Mouse (Mus musculus) forebrain, embryonic 11.5 days (tissue): ENCODE results near the gene Actr8. TPM values are rescaled to one million over a fixed set of nuclear protein-coding genes. Genes with fewer than 3 reads are reported as not detected.

ENCODE experiments used
- ATAC-seq: fragments of 200-750 bp; cut with Nextera tagmentation; replicated peaks from 2 replicates; pipeline ENCODE4 v1.8.0; 2017; ENCODE audit warnings: moderate TSS enrichment; ENCODE audit not compliant: low FRiP score
- DNase-seq: peaks from one replicate; pipeline ENCODE4 v3.0.0-alpha.2; 2017; ENCODE audit warnings: low spot score
- H3K27ac ChIP-seq: fragments of 300-500 bp; sonication (generic); 2 replicates; pipeline ENCODE4 v1.5.1; 2014; ENCODE audit warnings: low read depth, low read length
- H3K27me3 ChIP-seq: fragments of 300-500 bp; sonication (generic); 2 replicates; pipeline ENCODE4 v1.6.1; 2014; ENCODE audit warnings: mild to moderate bottlenecking, low read length, mixed read lengths; ENCODE audit not compliant: control insufficient read depth, insufficient read depth
- H3K36me3 ChIP-seq: fragments of 300-500 bp; sonication (generic); 2 replicates; pipeline ENCODE4 v1.6.1; 2014; ENCODE audit warnings: mild to moderate bottlenecking, low read length, moderate library complexity, mixed read lengths; ENCODE audit not compliant: control insufficient read depth, insufficient read depth
- H3K4me1 ChIP-seq: fragments of 300-500 bp; sonication (generic); replicated peaks from 2 replicates; pipeline ENCODE4 v1.6.1; 2014; ENCODE audit warnings: low read length, mixed read lengths; ENCODE audit not compliant: control insufficient read depth, insufficient read depth
- H3K4me2 ChIP-seq: fragments of 300-500 bp; sonication (generic); 2 replicates; pipeline ENCODE4 v1.6.1; 2014; ENCODE audit warnings: low read depth, mild to moderate bottlenecking, low read length, moderate library complexity, mixed read lengths; ENCODE audit not compliant: severe bottlenecking
- H3K4me3 ChIP-seq: fragments of 300-500 bp; sonication (generic); 2 replicates; pipeline ENCODE4 v1.5.1; 2014; ENCODE audit warnings: low read depth, low read length
- H3K9ac ChIP-seq: fragments of 300-500 bp; sonication (generic); 2 replicates; pipeline ENCODE4 v1.6.1; 2014; ENCODE audit warnings: low read length
- H3K9me3 ChIP-seq: fragments of 300-500 bp; sonication (generic); 2 replicates; pipeline ENCODE4 v1.6.1; 2016; ENCODE audit warnings: low read length, mixed read lengths; ENCODE audit not compliant: control insufficient read depth
- WGBS: fragments of 180-500 bp; shearing (Covaris S2); extraction: QIAGEN DNeasy Blood & Tissue Kit; methylation state at CpG from one replicate; pipeline ENCODE4 v1.1.7; 2014; 5-methylcytosine and 5-hydroxymethylcytosine counted together
- polyA plus RNA-seq: library from polyadenylated mRNA; unstranded; fragments of >200 nt; fragmentation: Nextera tagmentation; extraction: Ambion mirVana; gene quantifications from 2 replicates; pipeline ENCODE4 v1.2.1, GENCODE M21; 2014

Actr8 gene
- polyA plus RNA-seq, 1 experiment from 2014 or later: 81.2 TPM

GRCm38 (mm10) chr14:30041836-30042235 is 63.7 kb downstream of the Actr8 start:
- Histone ChIP-seq H3K4me3 (no peak overlapping the region), H3K27me3 (no peaks in the 10 kb centered on the region), H3K4me2 (no peak overlapping the region), H3K9ac (no peak overlapping the region), H3K36me3 (no peaks in the 10 kb centered on the region), H3K9me3 (no peaks in the 10 kb centered on the region), H3K4me1 (no peaks in the 10 kb centered on the region), H3K27ac (no peak overlapping the region)
- DNase-seq (no peak), ATAC-seq (no peak)
- WGBS: 87% methylated on average over 9 of the region's 9 CpGs

DNA sequence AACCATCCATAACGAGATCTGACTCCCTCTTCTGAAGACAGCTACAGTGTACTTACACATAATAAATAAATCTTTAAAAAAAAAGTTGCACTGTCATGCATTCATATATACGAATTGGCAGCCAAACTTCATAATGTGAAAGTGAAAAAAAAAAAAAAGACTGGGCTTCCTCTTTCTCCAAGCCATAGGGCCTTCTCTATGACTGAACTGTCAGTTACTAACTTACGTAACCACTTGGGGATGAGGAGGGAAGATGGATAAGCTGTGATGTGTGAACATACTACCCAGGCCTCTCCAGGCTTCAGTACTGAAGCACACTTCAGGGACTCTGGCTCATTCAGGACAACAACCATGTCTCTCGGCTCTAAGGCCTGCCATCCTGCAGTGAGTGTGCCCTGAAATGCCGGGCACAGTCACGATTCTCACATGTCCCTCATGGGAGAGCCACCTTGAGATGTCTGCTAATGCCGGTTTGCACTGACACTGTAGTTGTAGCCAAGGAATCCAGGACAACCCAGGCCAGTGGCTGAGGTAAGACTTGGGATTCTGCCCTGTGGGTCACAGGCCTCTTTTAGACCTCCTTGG is 65.3 kb downstream of the Actr8 start:
- DNase-seq (no peak), ATAC-seq (no peak)
- 92% methylated on average over 7 of the region's 7 CpGs for WGBS
- no peak overlapping the region for H3K27ac ChIP-seq
- H3K4me3 ChIP-seq: no peak overlapping the region
- no peaks in the 10 kb centered on the region for H3K27me3 ChIP-seq
- H3K4me2 ChIP-seq: no peak overlapping the region
- H3K4me1 ChIP-seq: no peaks in the 10 kb centered on the region
- no peak overlapping the region for H3K9ac ChIP-seq
- no peaks in the 10 kb centered on the region for H3K9me3 ChIP-seq
- H3K36me3 ChIP-seq: no peaks in the 10 kb centered on the region

DNA sequence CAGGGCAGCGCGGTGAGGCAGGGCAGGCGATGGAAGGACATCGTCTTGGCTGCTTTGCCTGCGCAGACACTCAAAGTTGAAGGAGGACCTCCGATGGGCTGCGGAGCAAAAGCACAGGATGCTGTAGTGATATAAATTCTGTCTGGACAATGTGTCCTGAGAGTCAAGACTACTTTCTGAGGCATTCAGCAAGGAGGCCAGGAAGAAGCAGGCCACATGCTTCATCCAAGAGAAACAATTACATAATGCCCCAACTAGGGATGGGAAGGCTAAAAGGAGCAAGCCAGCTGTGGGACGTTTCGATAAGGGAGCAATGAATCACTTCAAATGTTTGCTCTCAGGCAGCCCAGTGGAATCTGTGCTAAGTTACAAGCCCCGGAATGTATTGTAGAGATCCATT is 67.1 kb downstream of the Actr8 start:
- H3K27me3 ChIP-seq: no peaks in the 10 kb centered on the region
- H3K9ac ChIP-seq: no peak overlapping the region
- 92% methylated on average over 10 of the region's 10 CpGs for WGBS
- H3K36me3 ChIP-seq: no peaks in the 10 kb centered on the region
- ATAC-seq (no peak), DNase-seq (no peak)
- H3K9me3 ChIP-seq: no peaks in the 10 kb centered on the region
- no peaks in the 10 kb centered on the region for H3K4me1 ChIP-seq
- no peak overlapping the region for H3K4me3 ChIP-seq
- no peak overlapping the region for H3K4me2 ChIP-seq
- H3K27ac ChIP-seq: no peak overlapping the region

DNA sequence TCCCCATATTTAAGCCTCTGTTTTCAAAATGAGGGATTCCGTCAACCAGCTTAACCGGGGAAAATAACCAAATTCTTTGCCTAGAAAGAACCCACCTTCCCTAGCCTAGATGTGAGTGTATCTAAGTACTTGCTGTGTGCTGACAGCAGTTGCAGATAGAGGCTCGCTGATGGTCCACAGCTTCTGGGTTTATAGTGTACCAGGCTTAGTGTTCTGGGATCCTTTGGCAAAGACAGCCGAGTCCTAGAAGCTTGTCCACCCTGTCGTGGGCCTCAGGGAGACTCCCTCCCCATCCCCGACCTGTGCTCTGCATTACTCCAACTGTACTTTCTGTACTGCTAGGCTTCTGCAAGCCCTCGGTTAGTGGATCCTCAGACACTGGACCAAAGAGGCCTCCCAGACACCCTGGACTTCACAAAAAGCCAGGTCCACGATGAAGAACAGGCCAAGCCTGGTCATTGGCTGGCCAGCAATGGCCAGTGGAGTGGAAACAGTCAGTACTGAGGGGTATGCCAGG is 67.6 kb downstream of the Actr8 start:
- no peak overlapping the region for H3K9ac ChIP-seq
- H3K27me3 ChIP-seq: no peaks in the 10 kb centered on the region
- H3K4me1 ChIP-seq: no peaks in the 10 kb centered on the region
- H3K4me3 ChIP-seq: no peak overlapping the region
- DNase-seq (no peak), ATAC-seq (no peak)
- H3K4me2 ChIP-seq: no peak overlapping the region
- H3K27ac ChIP-seq: no peak overlapping the region
- no peaks in the 10 kb centered on the region for H3K36me3 ChIP-seq
- H3K9me3 ChIP-seq: no peaks in the 10 kb centered on the region
- WGBS: 87% methylated on average over 8 of the region's 8 CpGs

DNA sequence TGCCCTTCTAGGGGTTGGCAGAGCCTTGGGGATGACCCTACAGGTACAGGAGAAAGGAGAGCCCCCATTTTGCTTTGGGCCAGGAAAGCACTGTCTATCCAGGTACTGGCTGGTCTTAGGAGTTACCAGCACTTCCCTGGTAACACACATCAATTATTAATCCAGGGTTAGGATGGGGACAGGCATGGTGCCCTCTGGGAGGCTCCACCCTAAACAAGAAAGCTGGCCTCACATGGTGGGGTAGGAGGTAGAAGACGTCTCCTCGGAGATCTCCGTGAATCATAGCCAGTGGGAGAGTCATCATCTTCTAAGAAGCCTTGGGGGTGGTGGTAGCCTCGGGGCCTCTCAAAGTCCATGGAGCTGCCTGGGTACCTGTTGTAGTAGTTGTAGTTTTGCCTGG is 68.8 kb downstream of the Actr8 start:
- DNase-seq (no peak), ATAC-seq (no peak)
- Histone ChIP-seq H3K27me3 (no peaks in the 10 kb centered on the region), H3K4me3 (no peak overlapping the region), H3K36me3 (no peaks in the 10 kb centered on the region), H3K9me3 (no peaks in the 10 kb centered on the region), H3K4me1 (no peaks in the 10 kb centered on the region), H3K27ac (no peak overlapping the region), H3K4me2 (no peak overlapping the region), H3K9ac (no peak overlapping the region)
- WGBS: 92% methylated on average over 4 of the region's 4 CpGs

DNA sequence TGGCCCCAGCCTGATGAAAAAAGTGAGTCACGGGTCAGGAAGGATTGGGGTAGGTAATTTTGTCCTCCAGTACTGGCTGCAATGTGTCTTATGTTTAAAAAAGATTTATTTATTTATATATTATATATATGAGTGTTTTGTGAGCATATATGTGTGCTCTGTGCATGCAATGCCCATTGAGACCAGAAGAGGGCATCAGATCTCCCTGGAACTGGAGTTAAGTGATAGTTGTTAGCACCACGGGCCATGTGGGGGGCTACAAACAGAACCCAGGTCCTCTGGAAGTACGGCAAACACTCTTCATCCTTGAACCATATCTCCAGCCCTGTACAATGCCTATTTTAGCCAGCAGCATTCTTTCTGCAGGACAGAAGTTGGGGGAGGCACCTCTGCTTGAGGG is 69.9 kb downstream of the Actr8 start:
- H3K4me1 ChIP-seq: no peaks in the 10 kb centered on the region
- no peaks in the 10 kb centered on the region for H3K36me3 ChIP-seq
- no peak for ATAC-seq
- no peak overlapping the region for H3K4me3 ChIP-seq
- H3K27me3 ChIP-seq: no peaks in the 10 kb centered on the region
- no peaks in the 10 kb centered on the region for H3K9me3 ChIP-seq
- H3K9ac ChIP-seq: no peak overlapping the region
- 79% methylated on average over 3 of the region's 3 CpGs for WGBS
- H3K4me2 ChIP-seq: no peak overlapping the region
- DNase-seq: no peak
- H3K27ac ChIP-seq: no peak overlapping the region

GRCm38 (mm10) chr14:30050280-30050679 is 72.1 kb downstream of the Actr8 start:
- ATAC-seq (no peak), DNase-seq (no peak)
- WGBS: 87% methylated on average over 8 of the region's 8 CpGs
- no peak overlapping the region for H3K4me2 ChIP-seq
- H3K27ac ChIP-seq: no peak overlapping the region
- H3K9ac ChIP-seq: no peak overlapping the region
- H3K9me3 ChIP-seq: no peaks in the 10 kb centered on the region
- H3K4me3 ChIP-seq: no peak overlapping the region
- no peaks in the 10 kb centered on the region for H3K36me3 ChIP-seq
- no peaks in the 10 kb centered on the region for H3K4me1 ChIP-seq
- H3K27me3 ChIP-seq: no peaks in the 10 kb centered on the region

DNA sequence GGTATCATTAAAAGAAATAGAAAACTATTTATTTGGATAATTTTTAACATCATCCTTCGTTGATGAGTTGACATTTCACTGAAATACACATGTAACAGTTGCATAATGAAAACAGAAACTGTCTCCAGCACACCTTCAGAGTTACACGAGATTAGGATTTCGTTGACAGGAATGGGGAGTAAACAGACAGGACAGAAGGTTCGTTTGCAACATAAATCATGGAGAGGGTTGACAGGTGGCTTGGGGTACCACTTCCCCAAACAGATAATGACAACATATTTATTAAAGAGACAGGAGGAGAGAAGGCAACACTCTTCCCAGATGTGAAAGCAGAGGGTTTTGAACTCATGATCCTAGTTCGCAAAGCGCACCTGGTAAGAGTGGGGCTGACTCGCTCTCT is 76.8 kb downstream of the Actr8 start:
- Histone ChIP-seq H3K9ac (no peak overlapping the region), H3K4me1 (peaks cover 2% of the 10 kb centered on the region; the same call in 1 of the 2 replicates), H3K9me3 (no peaks in the 10 kb centered on the region), H3K27ac (no peak overlapping the region), H3K4me2 (no peak overlapping the region), H3K36me3 (no peaks in the 10 kb centered on the region), H3K27me3 (no peaks in the 10 kb centered on the region), H3K4me3 (no peak overlapping the region)
- WGBS: 84% methylated on average over 7 of the region's 7 CpGs
- DNase-seq (no peak), ATAC-seq (no peak)
